Mouse (Mus musculus): ENCODE results near the gene Cenpb. TPM values are rescaled to one million over a fixed set of nuclear protein-coding genes. Genes with fewer than 3 reads are reported as not detected.

The Cenpb gene
- polyA plus RNA-seq, 1 experiment from 2014 or later, result 12.8 TPM

DNA sequence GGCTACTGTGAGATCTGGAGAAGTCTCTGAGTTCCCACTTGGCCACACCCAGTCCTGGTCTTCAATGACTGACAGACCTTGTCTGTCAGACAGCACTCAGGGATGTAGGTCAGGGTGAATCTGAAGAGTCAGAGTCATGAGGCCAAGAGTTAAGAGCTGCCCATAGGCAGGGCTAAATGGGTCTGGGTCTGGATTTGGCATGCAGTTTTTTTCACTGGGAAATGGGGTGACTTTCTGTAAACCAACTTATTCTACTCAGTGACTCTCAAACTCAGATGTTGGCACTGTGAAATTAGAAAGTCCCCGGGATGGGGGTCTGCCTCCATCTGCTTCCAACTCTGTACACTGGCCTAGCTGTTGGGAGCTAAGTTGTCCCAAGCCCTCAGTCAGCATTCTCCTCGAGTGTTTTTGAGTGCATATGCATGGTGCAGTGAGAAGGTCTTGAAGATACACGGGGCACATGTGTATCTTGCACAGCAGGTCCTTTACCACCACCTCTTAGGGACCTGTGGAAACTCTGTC lies 51.2 kb downstream of the Cenpb start:
- Histone ChIP-seq H3K9me3 (no peaks in the 10 kb centered on the region), H3K4me3 (peak overlapping the region; percentile 59), H3K4me1 (replicated peaks) (peaks cover 32% of the 10 kb centered on the region), H3K36me3 (no peaks in the 10 kb centered on the region), H3K27me3 (ENCODE audit: insufficient read depth, poor library complexity, severe bottlenecking) (peaks cover 20% of the 10 kb centered on the region), H3K27ac (no peak overlapping the region)
- no peak for DNase-seq (ENCODE audit: low spot score)
- WGBS, result 86% methylated on average over 3 of the region's 3 CpGs

DNA sequence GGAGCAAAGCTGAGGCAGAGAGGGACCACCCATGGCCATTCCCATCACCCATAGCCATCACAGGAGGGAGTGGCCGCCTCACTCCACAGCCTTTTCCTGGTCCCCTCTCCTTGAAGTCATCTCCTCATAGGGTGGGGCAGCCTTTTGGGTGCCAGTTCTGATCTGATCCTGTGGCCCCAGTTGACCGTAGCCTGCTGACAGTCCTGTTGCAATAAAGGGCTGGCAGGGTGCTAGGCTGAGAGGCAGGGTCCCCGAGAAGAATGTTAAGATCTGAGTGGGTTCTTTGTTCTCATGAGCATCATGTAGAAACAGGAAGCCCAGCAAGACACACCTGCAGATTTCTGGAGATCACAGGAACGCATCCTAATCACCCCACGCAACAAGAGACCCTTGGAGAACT lies 51.7 kb downstream of the Cenpb start:
- H3K4me3 ChIP-seq, result peak overlapping the region; percentile 59
- 87% methylated on average over 5 of the region's 5 CpGs for WGBS

DNA sequence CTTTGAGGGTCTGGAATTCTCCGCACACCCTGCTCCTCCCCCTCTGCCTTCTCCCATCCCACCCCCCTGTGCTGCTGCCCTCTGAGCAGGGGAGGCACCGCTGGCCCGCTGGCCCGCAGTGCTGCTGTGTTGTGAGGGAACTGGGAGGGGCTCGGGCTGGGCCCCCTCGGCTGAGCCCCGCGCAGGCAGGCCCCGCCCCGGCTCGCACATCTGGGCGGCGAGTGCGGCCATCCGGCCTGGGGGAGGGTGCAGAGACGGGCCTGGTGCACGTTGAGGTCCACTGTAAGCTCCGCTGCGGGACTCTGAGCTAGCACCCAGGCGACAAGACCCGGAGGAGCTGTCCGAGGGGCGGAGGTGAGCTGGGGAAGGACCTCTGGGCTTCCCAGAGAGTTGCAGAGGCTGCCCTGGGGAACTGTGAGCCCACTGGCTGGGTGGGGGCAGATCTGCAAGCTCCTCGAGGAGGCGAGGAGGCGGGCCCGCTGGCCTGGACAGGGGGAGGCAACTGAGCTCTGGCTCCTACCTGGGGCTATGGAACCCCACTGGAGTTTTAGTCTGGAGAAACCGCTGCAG lies 52.6 kb downstream of the Cenpb start, which contains the start of gene Hspa12b:
Hspa12b (plus strand) TSS at position 120 of the 570 bp plus-strand sequence.
- peak; percentile 76 for DNase-seq (ENCODE audit: low spot score)
- Histone ChIP-seq H3K27ac (peak within 1 kb of the TSS; percentile 91), H3K9me3 (no peaks in the 10 kb centered on the region), H3K4me1 (replicated peaks) (peaks cover 32% of the 10 kb centered on the region), H3K36me3 (no peaks in the 10 kb centered on the region), H3K27me3 (ENCODE audit: insufficient read depth, poor library complexity, severe bottlenecking) (peaks cover 20% of the 10 kb centered on the region), H3K4me3 (peak within 1 kb of the TSS; percentile 59)
- WGBS, result under 1% methylated on average over 28 of the region's 28 CpGs

More for the DNA sequence above, 51.7 kb downstream of the Cenpb start:
- DNase-seq (ENCODE audit: low spot score), result no peak
- no peaks in the 10 kb centered on the region for H3K36me3 ChIP-seq
- H3K27ac ChIP-seq, result peak overlapping the region; percentile 91; the same call in 1 of the 2 replicates
- H3K27me3 ChIP-seq (ENCODE audit: insufficient read depth, poor library complexity, severe bottlenecking), result peaks cover 20% of the 10 kb centered on the region
- no peaks in the 10 kb centered on the region for H3K9me3 ChIP-seq
- peaks cover 32% of the 10 kb centered on the region for H3K4me1 ChIP-seq (replicated peaks)

DNA sequence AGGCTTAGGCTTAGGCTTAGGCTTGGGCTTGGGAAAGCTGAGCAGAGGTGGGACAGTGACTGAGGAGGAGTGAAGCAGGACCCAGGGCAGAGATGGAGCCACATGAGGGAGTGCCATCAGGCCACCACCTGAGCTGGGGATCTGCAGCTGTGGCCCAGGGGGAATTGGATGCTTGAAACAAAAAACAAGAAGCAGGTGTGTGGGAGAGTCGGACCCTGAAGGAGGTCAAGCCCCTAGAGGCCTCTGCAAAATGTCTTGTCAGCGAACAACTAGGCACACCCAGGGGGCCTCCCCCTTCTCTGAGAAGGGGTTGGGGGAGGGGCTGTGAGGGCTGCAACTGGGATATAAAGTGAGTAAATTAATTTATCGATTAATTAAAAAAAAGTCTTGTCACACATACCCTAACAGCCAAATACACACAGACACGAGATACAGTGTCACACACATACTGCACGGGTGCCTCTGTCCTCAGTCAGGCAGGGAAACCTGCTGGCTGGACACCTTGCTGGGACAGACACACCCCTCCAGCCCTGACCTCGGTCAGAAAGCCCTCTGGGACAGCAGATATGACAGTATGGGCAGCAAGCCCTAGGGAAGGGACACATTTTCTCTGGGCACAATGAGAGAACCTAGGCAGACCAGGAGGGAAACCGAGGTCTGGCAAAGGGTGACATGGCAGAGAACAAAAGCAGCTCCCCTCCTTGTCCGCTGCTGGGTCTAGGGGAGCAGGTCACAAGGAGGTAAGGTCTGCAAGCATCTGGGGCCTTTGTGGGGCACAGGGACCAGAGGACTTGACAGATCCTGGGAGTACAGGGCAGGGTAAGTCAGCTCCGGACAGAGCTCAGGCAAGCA lies 53.7 kb downstream of the Cenpb start:
- no peak for DNase-seq (ENCODE audit: low spot score)

More for the DNA sequence above, 53.7 kb downstream of the Cenpb start:
- H3K27me3 ChIP-seq (ENCODE audit: insufficient read depth, poor library complexity, severe bottlenecking), result peaks cover 20% of the 10 kb centered on the region
- H3K27ac ChIP-seq, result peak overlapping the region; percentile 91
- WGBS, result 38% methylated on average over 9 of the region's 9 CpGs
- H3K36me3 ChIP-seq, result no peaks in the 10 kb centered on the region
- H3K4me1 ChIP-seq (replicated peaks), result peaks cover 32% of the 10 kb centered on the region
- peak overlapping the region; percentile 59; the same call in 1 of the 2 replicates for H3K4me3 ChIP-seq
- no peaks in the 10 kb centered on the region for H3K9me3 ChIP-seq

Other genes with a start within 250 kb of the Cenpb start
- 4.9 and 6.1 TPM in 2 replicates for gene Gfra4, start 137.0 kb downstream of the Cenpb start, polyA plus RNA-seq (2016; fragmentation: Nextera tagmentation; extraction: Ambion mirVana)
- 0.29 and 0.55 TPM in 2 replicates for gene Adam33, start 116.3 kb downstream of the Cenpb start, polyA plus RNA-seq (2016; fragmentation: Nextera tagmentation; extraction: Ambion mirVana)
- gene Siglec1, start 93.3 kb downstream of the Cenpb start, polyA plus RNA-seq (2016; fragmentation: Nextera tagmentation; extraction: Ambion mirVana), result 0.10 and 0.16 TPM in 2 replicates
- gene Hspa12b, start 52.8 kb downstream of the Cenpb start, polyA plus RNA-seq (2016; fragmentation: Nextera tagmentation; extraction: Ambion mirVana), result 6.4 and 7.6 TPM in 2 replicates
- gene Gm11037, start 46.6 kb downstream of the Cenpb start, polyA plus RNA-seq (2016; fragmentation: Nextera tagmentation; extraction: Ambion mirVana), result not detected in 2 replicates
- gene 1700037H04Rik, start 20.0 kb downstream of the Cenpb start, polyA plus RNA-seq (2016; fragmentation: Nextera tagmentation; extraction: Ambion mirVana), result 138 and 142 TPM in 2 replicates
- gene Cdc25b, start 6.9 kb upstream of the Cenpb start, polyA plus RNA-seq (2016; fragmentation: Nextera tagmentation; extraction: Ambion mirVana), result 99.7 and 116 TPM in 2 replicates
- 5.2 and 5.4 TPM in 2 replicates for gene Spef1, start 7.2 kb upstream of the Cenpb start, polyA plus RNA-seq (2016; fragmentation: Nextera tagmentation; extraction: Ambion mirVana)
- gene Ap5s1, start 27.0 kb upstream of the Cenpb start, polyA plus RNA-seq (2016; fragmentation: Nextera tagmentation; extraction: Ambion mirVana), result 27.2 and 32.7 TPM in 2 replicates
- gene Mavs, start 54.0 kb upstream of the Cenpb start, polyA plus RNA-seq (2016; fragmentation: Nextera tagmentation; extraction: Ambion mirVana), result 16.4 and 19.0 TPM in 2 replicates
- gene Pank2, start 82.4 kb upstream of the Cenpb start, polyA plus RNA-seq (2016; fragmentation: Nextera tagmentation; extraction: Ambion mirVana), result 44.9 and 46.8 TPM in 2 replicates
- gene Rnf24, start 172.8 kb upstream of the Cenpb start, polyA plus RNA-seq (2016; fragmentation: Nextera tagmentation; extraction: Ambion mirVana), result 7.9 and 10.6 TPM in 2 replicates

Measured in hindbrain, embryonic 10.5 days (tissue).